Mouse (Mus musculus) lung, adult 2 months (tissue): ENCODE measurements around the gene Pramel7.

ENCODE experiments used
- CTCF ChIP-seq: fragments of 200-500 bp; IDR thresholded peaks from 2 replicates; pipeline ENCODE4 v1.5.1; 2011; ENCODE audit warnings: mild to moderate bottlenecking, low read length, control low read depth; ENCODE audit not compliant: insufficient read depth
- POLR2A ChIP-seq: fragments of 200-500 bp; IDR thresholded peaks from 2 replicates; pipeline ENCODE4 v1.6.1; 2011; ENCODE audit warnings: low read depth, mild to moderate bottlenecking, control low read depth, low read length, borderline replicate concordance; ENCODE audit errors: extremely low read depth

GRCm38 (mm10) chr2:87481158-87481557 is 15.7 kb downstream of the Pramel7 start:
- no peak for TF ChIP-seq CTCF
- no peak for TF ChIP-seq POLR2A
